Mouse (Mus musculus) ovary, postnatal 10 days (tissue): Measurements from ENCODE around the gene Cmtm2b.
A peak's percentile ranks its signal among the peaks of the same experiment; 100 is the strongest.
"Not testable (repeated sequence)": the region's sequence is repeated elsewhere in the genome, so short reads cannot be mapped to it uniquely, and the experiment has no call there.

Experiments
- DNase-seq: peaks from one replicate; pipeline ENCODE4 v3.0.0; 2022; ENCODE audit warnings: low spot score

Gene Cmtm2b

GRCm38 (mm10) chr8:104321930-104322329, at the start of gene Cmtm2b:
Gene Cmtm2b (plus strand): TSS chr8:104322230.
- not testable (repeated sequence) for DNase-seq

GRCm38 (mm10) chr8:104293081-104293480, 28.9 kb upstream of the Cmtm2b start, which contains the start of gene Cmtm2a:
Gene Cmtm2a (minus strand): TSS chr8:104293181.
- not testable (repeated sequence) for DNase-seq

- no peak for DNase-seq
Observed at GRCm38 (mm10) chr8:104294396-104294795, 27.6 kb upstream of the Cmtm2b start.

- DNase-seq, result not testable (repeated sequence)
Observed at GRCm38 (mm10) chr8:104301577-104301976, 20.5 kb upstream of the Cmtm2b start.

- not testable (repeated sequence) for DNase-seq
Observed at GRCm38 (mm10) chr8:104302536-104302935, 19.5 kb upstream of the Cmtm2b start.

GRCm38 (mm10) chr8:104304962-104305361, 17.1 kb upstream of the Cmtm2b start:
- no peak for DNase-seq

- not testable (repeated sequence) for DNase-seq
Observed at GRCm38 (mm10) chr8:104308341-104308740, 13.7 kb upstream of the Cmtm2b start.

- not testable (repeated sequence) for DNase-seq
Observed at GRCm38 (mm10) chr8:104309441-104310155, 12.4 kb upstream of the Cmtm2b start, which contains the start of the genes Gm45711 and Cmtm1. Gene Gm45711 (minus strand): TSS chr8:104310081. Gene Cmtm1 (minus strand): TSS chr8:104310145.

- not testable (repeated sequence) for DNase-seq
Observed at GRCm38 (mm10) chr8:104312023-104312422, 10.0 kb upstream of the Cmtm2b start.

GRCm38 (mm10) chr8:104313311-104313710, 8.7 kb upstream of the Cmtm2b start:
- no peak for DNase-seq

GRCm38 (mm10) chr8:104321267-104321666, 763 bp upstream of the Cmtm2b start, which contains the start of gene Gm11020:
Gene Gm11020 (plus strand): TSS chr8:104321567.
- DNase-seq, result not testable (repeated sequence)

GRCm38 (mm10) chr8:104332665-104333631, 10.9 kb downstream of the Cmtm2b start:
- DNase-seq, result no peak

GRCm38 (mm10) chr8:104333786-104334185, 11.8 kb downstream of the Cmtm2b start:
- DNase-seq, result no peak

GRCm38 (mm10) chr8:104334196-104334595, 12.2 kb downstream of the Cmtm2b start:
- DNase-seq, result no peak

- no peak for DNase-seq
Observed at GRCm38 (mm10) chr8:104336806-104337205, 14.8 kb downstream of the Cmtm2b start.

- DNase-seq, result no peak
Observed at GRCm38 (mm10) chr8:104337890-104338289, 15.9 kb downstream of the Cmtm2b start.

- DNase-seq, result no peak
Observed at GRCm38 (mm10) chr8:104339229-104339982, 17.4 kb downstream of the Cmtm2b start, which contains the start of gene Cmtm3. Gene Cmtm3 (plus strand): TSS chr8:104339410.

GRCm38 (mm10) chr8:104339983-104340232, 17.9 kb downstream of the Cmtm2b start:
- DNase-seq, result no peak

GRCm38 (mm10) chr8:104340233-104341105, 18.4 kb downstream of the Cmtm2b start:
- DNase-seq, result peak; percentile 66

GRCm38 (mm10) chr8:104341106-104341561, 19.1 kb downstream of the Cmtm2b start:
- DNase-seq, result peak; percentile 57

GRCm38 (mm10) chr8:104341678-104342077, 19.6 kb downstream of the Cmtm2b start:
- DNase-seq, result no peak
